ENCODE assay signal across 14 mouse cellular contexts in the genomic region with DNA sequence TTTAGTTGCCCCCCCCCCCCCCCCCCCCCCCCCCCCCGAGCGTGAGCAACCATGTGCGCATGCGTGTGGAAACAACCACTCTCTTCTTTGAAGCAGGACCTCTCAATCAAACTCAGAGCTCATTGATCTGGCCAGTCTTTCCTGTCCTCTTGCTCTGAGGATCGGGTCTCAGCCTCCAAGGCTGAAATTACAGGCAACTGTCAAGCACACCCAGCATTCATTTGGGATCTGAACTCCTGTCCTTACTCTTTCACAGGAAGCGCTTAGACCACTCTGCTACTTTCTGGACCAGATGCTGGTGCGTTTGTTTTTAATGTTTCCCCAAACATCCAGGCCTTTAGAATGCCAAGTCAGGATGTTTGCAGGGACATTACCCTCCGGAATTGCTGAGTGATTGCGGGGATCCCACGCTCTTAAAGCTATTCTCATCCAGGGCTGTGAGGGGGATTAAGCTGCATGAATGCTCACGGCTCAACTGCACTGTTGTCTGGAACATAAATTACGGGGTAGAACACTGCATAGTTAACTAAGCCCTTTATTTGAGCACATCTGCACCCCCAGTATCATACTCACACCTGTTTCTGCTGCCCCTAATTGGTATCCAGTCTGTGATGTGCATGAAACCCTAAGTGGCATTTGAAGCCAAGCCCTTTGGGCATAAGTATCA.
DNase-seq lines count a peak whose midpoint lies in the region; ATAC-seq and TF ChIP-seq lines count a peak whose summit lies in the region.
"Had no signal": no experiment of that assay in that cellular context is flagged by ENCODE, and none has a peak within 500 bp of the region (broad histone marks: within the 10 kb centered on the region; RNA-seq: fewer than 3 reads in every experiment).

No protein-coding gene starts in this region.

- H3K9ac ChIP-seq in kidney, postnatal 0 days (ENCODE audit: low read depth, low read length) = no peak overlapping the region
- no peak overlapping the region for H3K9ac ChIP-seq in limb, embryonic 12.5 days (replicated peaks)
- H3K9ac ChIP-seq in liver, postnatal 0 days (replicated peaks) = no peak overlapping the region
- H3K9ac ChIP-seq: embryonic facial prominence, embryonic 15.5 days had no signal

- ATAC-seq in kidney, postnatal 0 days (replicated peaks; ENCODE audit: low FRiP score, low read depth) = no peak
- ATAC-seq in limb, embryonic 12.5 days (ENCODE audit: insufficient number of reproducible peaks, insufficient read depth, low FRiP score, low TSS enrichment, low read depth) = no peak
- ATAC-seq in liver, postnatal 0 days = no peak
- ATAC-seq: activated CD4-positive, CD25-positive, alpha-beta regulatory T cell, adult 4 months; intestine, postnatal 0 days had no signal

- H3K4me3 ChIP-seq in kidney, postnatal 0 days (replicated peaks; ENCODE audit: low read depth, low read length) = no peak overlapping the region
- H3K4me3 ChIP-seq in limb, embryonic 12.5 days (replicated peaks) = no peak overlapping the region
- H3K4me3 ChIP-seq in liver, postnatal 0 days (ENCODE audit: low read depth, low read length) = no peak overlapping the region
- H3K4me3 ChIP-seq: embryonic facial prominence, embryonic 15.5 days had no signal

- no peak for TF ChIP-seq CTCF in kidney, postnatal 0 days (IDR thresholded peaks at IDR 0.05; ENCODE audit: low read depth)
- no peak for TF ChIP-seq CTCF in liver, postnatal 0 days (IDR thresholded peaks at IDR 0.05; ENCODE audit: low read depth)

- WGBS in kidney, postnatal 0 days = 41% methylated on average over 9 of the region's 12 CpGs
- 42% methylated on average over 8 of the region's 12 CpGs for whole genome bisulfite sequencing in limb, embryonic 12.5 days
- 71% methylated on average over 10 of the region's 12 CpGs for WGBS in liver, postnatal 0 days (ENCODE audit: insufficient replicate concordance)

- H3K4me2 ChIP-seq in kidney, postnatal 0 days (ENCODE audit: low read length) = no peak overlapping the region
- no peak overlapping the region for H3K4me2 ChIP-seq in limb, embryonic 12.5 days
- no peak overlapping the region for H3K4me2 ChIP-seq in liver, postnatal 0 days (ENCODE audit: low read depth, low read length)
- H3K4me2 ChIP-seq: embryonic facial prominence, embryonic 15.5 days had no signal

- peaks cover 5% of the 10 kb centered on the region; the same call in 1 of the 2 replicates for H3K36me3 ChIP-seq in kidney, postnatal 0 days (ENCODE audit: insufficient read depth, low read length)
- H3K36me3 ChIP-seq in limb, embryonic 12.5 days = peaks cover 13% of the 10 kb centered on the region
- H3K36me3 ChIP-seq in liver, postnatal 0 days (replicated peaks; ENCODE audit: insufficient read depth, low read length) = 0 out of 2 replicates have a peak, but pooled peaks cover 2% of the 10 kb centered on the region
- H3K36me3 ChIP-seq: embryonic facial prominence, embryonic 15.5 days had no signal

- no peak for TF ChIP-seq EP300 in liver, postnatal 0 days (IDR thresholded peaks at IDR 0.05; ENCODE audit: low read depth)

- no peak overlapping the region for H3K27ac ChIP-seq in kidney, postnatal 0 days
- H3K27ac ChIP-seq in limb, embryonic 12.5 days = peak overlapping the region; percentile 41; the same call in 1 of the 2 replicates
- no peak overlapping the region for H3K27ac ChIP-seq in liver, postnatal 0 days (ENCODE audit: low read depth)
- H3K27ac ChIP-seq: embryonic facial prominence, embryonic 15.5 days had no signal

- H3K4me1 ChIP-seq in kidney, postnatal 0 days (replicated peaks; ENCODE audit: insufficient read depth, low read length) = no peaks in the 10 kb centered on the region
- H3K4me1 ChIP-seq in limb, embryonic 12.5 days (replicated peaks) = peaks cover 17% of the 10 kb centered on the region
- peaks cover 7% of the 10 kb centered on the region for H3K4me1 ChIP-seq in liver, postnatal 0 days (ENCODE audit: insufficient read depth)

- no peaks in the 10 kb centered on the region for H3K27me3 ChIP-seq in kidney, postnatal 0 days (ENCODE audit: insufficient read depth, low read length)
- H3K27me3 ChIP-seq in limb, embryonic 12.5 days = no peaks in the 10 kb centered on the region
- no peaks in the 10 kb centered on the region for H3K27me3 ChIP-seq in liver, postnatal 0 days (ENCODE audit: insufficient read depth, low read length)
- H3K27me3 ChIP-seq: embryonic facial prominence, embryonic 15.5 days had no signal

- DNase-seq in kidney, postnatal 0 days (ENCODE audit: low spot score) = peak; percentile 39
- DNase-seq in kidney, postnatal 10 days = no peak
- peak; percentile 9 for DNase-seq in right cerebral cortex, postnatal 25 days
- DNase-seq in right cerebral cortex, postnatal 36 days (ENCODE audit: low spot score in 2 of 2) = no peak
- peak; percentile 78 for DNase-seq in testis, postnatal 14 days (ENCODE audit: low spot score)
- no peak for DNase-seq in yolk sac, embryonic 10.5 days (ENCODE audit: low spot score)
- no peak for DNase-seq in liver, postnatal 0 days
- DNase-seq: gastrocnemius, postnatal 14 days; heart, postnatal 10 days; right cerebral cortex, adult 18-20 months had no signal

- H3K9me3 ChIP-seq in kidney, postnatal 0 days (replicated peaks; ENCODE audit: low read length) = no peaks in the 10 kb centered on the region
- H3K9me3 ChIP-seq in limb, embryonic 12.5 days = peaks cover 12% of the 10 kb centered on the region; the same call in 1 of the 2 replicates
- H3K9me3 ChIP-seq in liver, postnatal 0 days (ENCODE audit: low read length) = no peaks in the 10 kb centered on the region
- H3K9me3 ChIP-seq: embryonic facial prominence, embryonic 15.5 days had no signal

Comparison
In these comparisons a context has a peak if more than half of its experiments do, and no peak if none do; other contexts are left out.
1. DNase-seq: peak in kidney, postnatal 0 days (single experiment), right cerebral cortex, postnatal 25 days (single experiment) and testis, postnatal 14 days (single experiment); none in kidney, postnatal 10 days (single experiment), right cerebral cortex, postnatal 36 days (0 of 2), yolk sac, embryonic 10.5 days (single experiment) and liver, postnatal 0 days (single experiment).